Mouse (Mus musculus): Measurements from ENCODE around the gene Gstk1.

DNA sequence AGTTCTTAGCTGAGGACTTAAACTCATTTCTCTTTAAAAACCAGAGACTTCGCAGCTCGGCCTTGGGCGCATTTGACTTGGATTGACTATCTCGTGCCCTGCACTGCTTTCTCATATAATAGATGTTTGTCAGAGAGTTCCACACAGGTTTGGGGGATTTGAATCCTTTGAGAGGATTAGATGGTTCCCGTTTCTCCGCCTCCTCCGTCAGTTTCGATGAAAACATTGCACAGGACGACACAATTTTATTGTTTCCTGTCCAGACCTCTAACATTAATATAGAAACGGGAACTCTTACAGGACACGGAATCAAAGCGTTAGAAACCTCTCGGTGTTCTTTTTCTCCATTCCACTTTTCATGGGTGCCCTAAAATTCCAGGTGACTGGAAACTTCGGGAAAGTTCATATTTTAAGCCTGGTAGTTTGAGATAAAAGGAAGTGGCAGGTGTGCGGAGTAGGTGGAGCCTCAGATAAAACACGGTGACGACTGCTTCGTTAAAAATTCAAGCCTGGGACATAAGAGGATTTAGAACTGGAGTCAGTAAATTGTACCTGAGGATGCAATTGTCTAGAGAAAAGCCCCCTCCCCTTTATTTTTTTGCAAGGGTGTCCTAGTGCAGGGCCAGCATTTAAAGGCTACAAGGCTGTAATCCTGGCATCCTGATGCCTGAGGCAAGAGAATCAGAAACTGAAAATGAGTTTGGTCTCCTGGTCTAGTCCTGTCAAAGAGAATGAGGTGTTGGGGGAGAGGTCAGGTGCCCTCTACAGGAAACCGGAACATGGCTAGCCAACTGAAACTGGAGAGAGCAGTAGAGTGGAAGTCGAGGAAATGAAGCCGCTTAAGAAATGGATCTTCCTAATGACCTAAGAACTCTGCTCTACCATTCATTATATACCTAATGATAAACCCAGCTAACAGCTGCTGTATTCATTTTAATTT, 19.9 kb downstream of the Gstk1 start:
- no peak for TF ChIP-seq GATA1 (IDR thresholded peaks at IDR 0.05; ENCODE audit: low read length)
- TF ChIP-seq TAL1 (IDR thresholded peaks at IDR 0.05; ENCODE audit: low read length): peak; percentile 53; the same call in 2 of the 3 replicates

All from erythroblast, embryonic 14.5 days (primary cell).